Mouse (Mus musculus): ENCODE measurements around the gene Dcaf8. TPM values are rescaled to one million over a fixed set of nuclear protein-coding genes. Genes with fewer than 3 reads are reported as not detected.
A peak's percentile ranks its signal among the peaks of the same experiment; 100 is the strongest.

Dcaf8 gene
- polyA plus RNA-seq, 2 experiments, result 34.6 to 36.2 TPM

- Histone ChIP-seq H3K27me3 (ENCODE audit: control insufficient read depth, insufficient read depth, low read length) (no peaks in the 10 kb centered on the region), H3K27ac (no peak overlapping the region), H3K9ac (replicated peaks) (no peak overlapping the region), H3K4me1 (replicated peaks; ENCODE audit: control insufficient read depth in 2 of 2, insufficient read depth in 2 of 2, low read length in 1 of 2) (no peaks in the 10 kb centered on the region), H3K36me3 (replicated peaks; ENCODE audit: control insufficient read depth, insufficient read depth, low read depth) (peaks cover 69% of the 10 kb centered on the region), H3K4me3 (ENCODE audit: insufficient read depth in 1 of 2, low read depth in 2 of 2, low read length in 2 of 2) (no peak overlapping the region), H3K4me2 (ENCODE audit: low read depth) (no peak overlapping the region), H3K9me3 (ENCODE audit: control insufficient read depth, low read length) (no peaks in the 10 kb centered on the region)
- no peak for DNase-seq (ENCODE audit: low read depth in 3 of 3, low spot score in 3 of 3)
- no peak for TF ChIP-seq EP300 (IDR thresholded peaks at IDR 0.05; ENCODE audit: low read depth)
- TF ChIP-seq CTCF (IDR thresholded peaks at IDR 0.05; ENCODE audit: low read depth), result no peak
- WGBS (ENCODE audit: insufficient replicate concordance), result 87% methylated on average over 5 of the region's 5 CpGs
- no peak for ATAC-seq (ENCODE audit: insufficient read depth)
Observed at GRCm38 (mm10) chr1:172167911-172168310, 20.0 kb downstream of the Dcaf8 start.

DNA sequence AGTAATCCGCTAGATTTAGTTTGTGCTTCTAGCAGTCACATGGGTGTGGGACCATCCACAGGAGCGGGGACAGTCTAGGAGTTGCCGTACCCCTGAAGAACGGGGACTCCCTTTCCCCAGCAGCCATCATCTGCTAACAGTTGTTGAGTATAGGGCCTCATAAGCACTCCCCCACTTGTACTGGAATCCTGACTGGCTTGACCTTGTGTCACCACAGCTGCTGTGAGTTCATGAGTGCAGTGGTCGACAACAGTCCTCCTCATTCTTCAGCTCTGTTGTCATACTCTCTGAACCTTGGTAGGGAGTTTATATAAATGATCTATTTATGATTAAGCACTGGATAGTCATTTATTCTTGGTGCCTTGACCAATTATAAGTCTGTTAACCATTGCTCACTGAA lies 21.9 kb downstream of the Dcaf8 start:
- TF ChIP-seq EP300 (IDR thresholded peaks at IDR 0.05; ENCODE audit: low read depth), result no peak
- TF ChIP-seq CTCF (IDR thresholded peaks at IDR 0.05; ENCODE audit: low read depth), result no peak
- Histone ChIP-seq H3K4me1 (replicated peaks; ENCODE audit: control insufficient read depth in 2 of 2, insufficient read depth in 2 of 2, low read length in 1 of 2) (no peaks in the 10 kb centered on the region), H3K36me3 (replicated peaks; ENCODE audit: control insufficient read depth, insufficient read depth, low read depth) (peaks cover 84% of the 10 kb centered on the region), H3K4me3 (ENCODE audit: insufficient read depth in 1 of 2, low read depth in 2 of 2, low read length in 2 of 2) (no peak overlapping the region), H3K4me2 (ENCODE audit: low read depth) (no peak overlapping the region), H3K9ac (replicated peaks) (no peak overlapping the region), H3K9me3 (ENCODE audit: control insufficient read depth, low read length) (no peaks in the 10 kb centered on the region), H3K27me3 (ENCODE audit: control insufficient read depth, insufficient read depth, low read length) (no peaks in the 10 kb centered on the region), H3K27ac (no peak overlapping the region)
- no peak for DNase-seq (ENCODE audit: low read depth in 3 of 3, low spot score in 3 of 3)
- WGBS (ENCODE audit: insufficient replicate concordance), result 90% methylated on average over 5 of the region's 5 CpGs
- ATAC-seq (ENCODE audit: insufficient read depth), result no peak

- TF ChIP-seq EP300 (IDR thresholded peaks at IDR 0.05; ENCODE audit: low read depth) (no peak), CTCF (IDR thresholded peaks at IDR 0.05; ENCODE audit: low read depth) (no peak)
- Histone ChIP-seq H3K9me3 (ENCODE audit: control insufficient read depth, low read length) (no peaks in the 10 kb centered on the region), H3K27me3 (ENCODE audit: control insufficient read depth, insufficient read depth, low read length) (no peaks in the 10 kb centered on the region), H3K9ac (replicated peaks) (no peak overlapping the region), H3K4me2 (ENCODE audit: low read depth) (no peak overlapping the region), H3K36me3 (replicated peaks; ENCODE audit: control insufficient read depth, insufficient read depth, low read depth) (peaks cover 77% of the 10 kb centered on the region), H3K4me3 (ENCODE audit: insufficient read depth in 1 of 2, low read depth in 2 of 2, low read length in 2 of 2) (no peak overlapping the region), H3K4me1 (replicated peaks; ENCODE audit: control insufficient read depth in 2 of 2, insufficient read depth in 2 of 2, low read length in 1 of 2) (no peaks in the 10 kb centered on the region), H3K27ac (no peak overlapping the region)
- 0 out of 2 replicates have a peak, but pooled peaks have one; percentile 11 for ATAC-seq (ENCODE audit: insufficient read depth)
- DNase-seq (ENCODE audit: low read depth in 3 of 3, low spot score in 3 of 3), result no peak
- WGBS (ENCODE audit: insufficient replicate concordance), result 90% methylated on average over 21 of the region's 21 CpGs
Observed at GRCm38 (mm10) chr1:172172381-172172780, 24.5 kb downstream of the Dcaf8 start.

DNA sequence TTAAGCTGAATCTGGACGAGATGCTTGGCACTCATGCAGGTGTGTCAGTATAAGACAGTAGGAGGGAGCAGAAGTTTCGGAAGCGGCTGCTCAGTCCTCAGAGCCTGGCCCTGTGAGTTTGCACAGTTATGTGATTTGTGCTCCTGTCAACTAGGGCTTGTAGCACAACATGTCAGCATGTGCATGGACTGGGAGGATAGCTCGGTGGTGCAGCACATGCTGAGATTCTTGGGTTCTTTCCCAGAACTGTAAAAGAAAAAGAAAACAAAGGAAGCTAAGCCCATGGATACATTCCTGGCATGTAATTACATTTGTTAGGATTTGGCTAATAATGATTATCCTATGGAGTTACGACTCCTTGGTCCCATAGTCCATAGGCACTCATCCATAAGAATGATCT lies 25.3 kb downstream of the Dcaf8 start:
- WGBS (ENCODE audit: insufficient replicate concordance), result 79% methylated on average over 5 of the region's 5 CpGs

GRCm38 (mm10) chr1:172177791-172178190 lies 29.9 kb downstream of the Dcaf8 start:
- H3K36me3 ChIP-seq (replicated peaks; ENCODE audit: control insufficient read depth, insufficient read depth, low read depth), result peaks cover 83% of the 10 kb centered on the region
- H3K9ac ChIP-seq (replicated peaks), result no peak overlapping the region
- no peaks in the 10 kb centered on the region for H3K27me3 ChIP-seq (ENCODE audit: control insufficient read depth, insufficient read depth, low read length)
- no peaks in the 10 kb centered on the region for H3K4me1 ChIP-seq (replicated peaks; ENCODE audit: control insufficient read depth in 2 of 2, insufficient read depth in 2 of 2, low read length in 1 of 2)
- H3K9me3 ChIP-seq (ENCODE audit: control insufficient read depth, low read length), result no peaks in the 10 kb centered on the region
- H3K4me2 ChIP-seq (ENCODE audit: low read depth), result no peak overlapping the region
- WGBS (ENCODE audit: insufficient replicate concordance), result 84% methylated on average over 7 of the region's 7 CpGs
- DNase-seq (ENCODE audit: low read depth in 3 of 3, low spot score in 3 of 3) (no peak), ATAC-seq (ENCODE audit: insufficient read depth) (no peak)
- TF ChIP-seq EP300 (IDR thresholded peaks at IDR 0.05; ENCODE audit: low read depth) (no peak), CTCF (IDR thresholded peaks at IDR 0.05; ENCODE audit: low read depth) (no peak)
- no peak overlapping the region for H3K4me3 ChIP-seq (ENCODE audit: insufficient read depth in 1 of 2, low read depth in 2 of 2, low read length in 2 of 2)
- no peak overlapping the region for H3K27ac ChIP-seq

More for the DNA sequence above, 25.3 kb downstream of the Dcaf8 start:
- TF ChIP-seq EP300 (IDR thresholded peaks at IDR 0.05; ENCODE audit: low read depth) (no peak), CTCF (IDR thresholded peaks at IDR 0.05; ENCODE audit: low read depth) (no peak)
- ATAC-seq (ENCODE audit: insufficient read depth) (no peak), DNase-seq (ENCODE audit: low read depth in 3 of 3, low spot score in 3 of 3) (no peak)
- no peaks in the 10 kb centered on the region for H3K9me3 ChIP-seq (ENCODE audit: control insufficient read depth, low read length)
- H3K9ac ChIP-seq (replicated peaks), result no peak overlapping the region
- H3K36me3 ChIP-seq (replicated peaks; ENCODE audit: control insufficient read depth, insufficient read depth, low read depth), result peaks cover 77% of the 10 kb centered on the region
- H3K4me1 ChIP-seq (replicated peaks; ENCODE audit: control insufficient read depth in 2 of 2, insufficient read depth in 2 of 2, low read length in 1 of 2), result no peaks in the 10 kb centered on the region
- no peaks in the 10 kb centered on the region for H3K27me3 ChIP-seq (ENCODE audit: control insufficient read depth, insufficient read depth, low read length)
- no peak overlapping the region for H3K27ac ChIP-seq
- H3K4me2 ChIP-seq (ENCODE audit: low read depth), result no peak overlapping the region
- H3K4me3 ChIP-seq (ENCODE audit: insufficient read depth in 1 of 2, low read depth in 2 of 2, low read length in 2 of 2), result no peak overlapping the region
